Mouse (Mus musculus) erythroblast, embryonic 14.5 days (primary cell): ENCODE results near the gene Tecr.

Experiments
- GATA1 ChIP-seq: IDR thresholded peaks from 2 replicates; pipeline ENCODE4 v1.6.1; 2012; ENCODE audit warnings: low read length, inconsistent platforms, mixed read lengths
- TAL1 ChIP-seq: IDR thresholded peaks from 3 replicates; pipeline ENCODE4 v1.6.1; 2012; ENCODE audit warnings: low read length, inconsistent platforms, mixed read lengths

DNA sequence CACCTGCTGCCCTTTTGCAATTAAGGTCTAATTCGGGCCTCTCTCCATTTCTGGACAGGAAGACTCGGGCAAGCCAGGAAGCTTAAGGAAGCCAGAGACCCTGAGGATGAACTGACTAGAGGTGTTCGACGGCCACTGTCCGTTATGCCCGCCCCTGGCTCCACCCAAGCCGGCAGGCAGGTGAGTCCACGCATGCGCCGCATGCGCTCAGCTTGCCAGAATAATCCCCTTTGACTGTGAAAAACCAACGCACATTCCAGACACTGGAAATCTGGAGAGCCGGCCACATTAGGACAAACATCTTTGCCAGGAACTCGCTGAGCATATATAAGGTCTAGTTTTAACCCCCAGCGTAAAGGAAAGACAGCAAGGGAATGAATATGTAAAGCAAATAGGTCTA lies 24.5 kb downstream of the Tecr start:
- TF ChIP-seq TAL1 (no peak), GATA1 (no peak)
